Mouse (Mus musculus): ENCODE results near the gene Ccdc24.

GRCm38 (mm10) chr4:117855146-117855545 is 17.2 kb downstream of the Ccdc24 start:
- TF ChIP-seq CTCF (IDR thresholded peaks at IDR 0.05; ENCODE audit: borderline replicate concordance, insufficient read depth, low read depth, low read length), result no peak
- no peak for TF ChIP-seq POLR2A (IDR thresholded peaks at IDR 0.05; ENCODE audit: borderline replicate concordance, insufficient read depth, low read length)

Data from cerebellum, adult 2 months (tissue).